Mouse (Mus musculus) brain, embryonic 14.5 days (tissue): ENCODE measurements around the gene Gna14.

Experiments
- CTCF ChIP-seq: fragments of 200-500 bp; IDR thresholded peaks from 2 replicates; pipeline ENCODE4 v1.5.1; 2012; ENCODE audit warnings: inconsistent platforms, mild to moderate bottlenecking, moderate library complexity, borderline replicate concordance; ENCODE audit not compliant: insufficient read depth, insufficient read length; ENCODE audit errors: extremely low read depth
- POLR2A ChIP-seq: fragments of 200-500 bp; IDR thresholded peaks from 2 replicates; pipeline ENCODE4 v1.6.1; 2012; ENCODE audit warnings: mild to moderate bottlenecking, inconsistent platforms, borderline replicate concordance; ENCODE audit not compliant: poor library complexity, insufficient read depth, insufficient read length, severe bottlenecking; ENCODE audit errors: extremely low read depth

DNA sequence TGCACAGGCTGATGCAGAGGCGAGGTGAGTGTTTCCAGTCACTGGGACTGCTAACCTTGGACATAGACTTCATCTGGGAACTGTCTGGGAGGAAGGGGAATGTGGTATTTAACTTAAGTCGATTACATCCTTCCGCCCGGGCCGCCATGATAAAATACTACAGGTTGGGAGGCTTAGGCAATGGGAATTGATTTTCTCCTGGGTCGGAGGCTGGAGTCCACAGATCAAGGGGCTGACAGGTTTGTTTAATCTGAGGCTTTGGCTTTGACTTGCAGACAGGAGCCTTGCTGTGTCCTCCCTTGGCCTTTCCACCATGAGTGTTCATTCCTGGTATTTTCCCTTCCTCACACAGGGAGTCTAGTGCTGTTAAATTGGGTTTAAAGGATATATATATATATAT lies 5.8 kb downstream of the Gna14 start:
- TF ChIP-seq CTCF (no peak), POLR2A (no peak)
